Mouse (Mus musculus) kidney, adult 2 months (tissue): ENCODE data around the gene Tgfbr1.

Experiments
- CTCF ChIP-seq: fragments of 200-500 bp; conservative IDR thresholded peaks from 2 replicates; pipeline ENCODE4 v1.5.1; 2011; ENCODE audit warnings: low read depth, mild to moderate bottlenecking, control low read depth, low read length, moderate library complexity, mixed read lengths; ENCODE audit not compliant: insufficient read depth, insufficient read length
- POLR2A ChIP-seq: fragments of 200-500 bp; IDR thresholded peaks from one replicate; pipeline ENCODE4 v1.6.1; 2011; ENCODE audit warnings: low read depth, low read length, control low read depth

DNA sequence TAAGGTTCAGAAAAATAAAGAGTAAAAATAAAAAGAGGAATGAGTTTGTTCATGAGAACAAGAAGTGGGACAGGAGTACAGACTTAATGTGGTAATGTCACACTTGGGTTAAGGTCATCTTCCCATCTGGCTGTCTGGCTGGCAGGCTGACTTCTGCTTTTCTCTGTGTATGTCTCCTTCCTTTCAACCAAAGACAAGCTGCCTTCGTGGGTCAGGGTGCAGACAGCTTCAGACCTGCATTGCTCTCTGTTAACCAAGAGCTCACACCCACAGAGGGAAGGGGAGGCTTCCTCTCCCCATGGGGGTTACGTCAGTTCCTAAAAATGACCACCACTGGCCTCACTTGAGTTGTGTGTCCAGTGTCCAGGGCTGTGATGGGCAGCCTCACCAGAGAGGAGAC lies 37.6 kb upstream of the Tgfbr1 start:
- TF ChIP-seq POLR2A: no peak
- TF ChIP-seq CTCF: no peak
